Mouse (Mus musculus) neural tube, embryonic 12.5 days (tissue): ENCODE results near the gene Tspo. TPM values are rescaled to one million over a fixed set of nuclear protein-coding genes. Genes with fewer than 3 reads are reported as not detected.
A peak's percentile ranks its signal among the peaks of the same experiment; 100 is the strongest.

Experiments used
- ATAC-seq: fragments of 200-750 bp; cut with Nextera tagmentation; 2 replicates; pipeline ENCODE4 v1.8.0; 2017; ENCODE audit warnings: low read depth, mild to moderate bottlenecking, moderate TSS enrichment, moderate library complexity; ENCODE audit not compliant: low FRiP score
- H3K27ac ChIP-seq: fragments of 300-500 bp; sonication (generic); 2 replicates; pipeline ENCODE4 v1.5.1; 2016
- H3K27me3 ChIP-seq: fragments of 300-500 bp; sonication (generic); replicated peaks from 2 replicates; pipeline ENCODE4 v1.6.1; 2016; ENCODE audit warnings: mild to moderate bottlenecking
- H3K36me3 ChIP-seq: fragments of 300-500 bp; sonication (generic); 2 replicates; pipeline ENCODE4 v1.6.1; 2016; ENCODE audit warnings: mild to moderate bottlenecking
- H3K4me1 ChIP-seq: fragments of 300-500 bp; sonication (generic); 2 replicates; pipeline ENCODE4 v1.6.1; 2016
- H3K4me2 ChIP-seq: fragments of 300-500 bp; sonication (generic); replicated peaks from 2 replicates; pipeline ENCODE4 v1.6.1; 2016; ENCODE audit warnings: mild to moderate bottlenecking
- H3K4me3 ChIP-seq: fragments of 300-500 bp; sonication (generic); 2 replicates; pipeline ENCODE4 v1.5.1; 2016
- H3K9ac ChIP-seq: fragments of 300-500 bp; sonication (generic); 2 replicates; pipeline ENCODE4 v1.6.1; 2016; ENCODE audit warnings: mild to moderate bottlenecking
- H3K9me3 ChIP-seq: fragments of 300-500 bp; sonication (generic); 2 replicates; pipeline ENCODE4 v1.6.1; 2016; ENCODE audit warnings: mild to moderate bottlenecking
- WGBS: fragments of 180-500 bp; shearing (Covaris S2); methylation state at CpG from one replicate; pipeline ENCODE4 v1.1.7; 2016; 5-methylcytosine and 5-hydroxymethylcytosine counted together
- polyA plus RNA-seq: library from polyadenylated mRNA; unstranded; fragments of >200 nt; fragmentation: Nextera tagmentation; extraction: Ambion mirVana; gene quantifications from 2 replicates; pipeline ENCODE4 v1.2.1, GENCODE M21; 2016

Gene Tspo
- polyA plus RNA-seq, result 15.7 and 18.2 TPM in 2 replicates

DNA sequence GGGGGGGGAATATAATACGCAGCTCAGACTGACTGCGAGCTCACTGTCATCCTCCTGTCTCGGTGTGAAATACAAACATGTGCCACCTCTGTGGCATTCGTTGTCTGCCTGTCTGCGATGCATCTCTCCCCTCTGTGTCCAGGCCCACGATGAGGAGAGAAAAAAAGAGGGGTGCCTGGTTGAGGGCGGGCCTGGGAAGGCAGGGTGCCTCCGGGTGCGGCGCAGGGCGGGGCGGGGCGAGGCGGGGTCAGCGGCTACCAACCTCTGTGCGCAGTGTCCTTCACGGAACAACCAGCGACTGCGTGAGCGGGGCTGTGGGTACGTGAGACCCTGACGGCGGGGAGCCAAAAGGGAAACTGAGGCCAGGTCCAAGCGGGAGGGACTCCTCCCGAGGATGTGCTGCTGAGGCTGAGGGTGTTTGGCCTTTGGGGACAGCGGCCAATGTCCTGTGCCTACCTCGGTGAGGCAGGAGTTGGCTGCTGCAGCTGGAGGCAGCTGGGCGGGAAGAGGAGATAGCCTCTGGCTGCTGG is at the start of gene Tspo, which contains the start of gene Mcat:
Tspo (plus strand) TSS at position 266 of the 530 bp plus-strand sequence.
Mcat (minus strand) TSS at position 461 of the 530 bp plus-strand sequence.
- H3K4me2 ChIP-seq, result peak within 1 kb of the TSS; percentile 86
- H3K36me3 ChIP-seq, result no peaks in the 10 kb centered on the region
- no peaks in the 10 kb centered on the region for H3K9me3 ChIP-seq
- peak within 1 kb of the TSS; percentile 40 for H3K9ac ChIP-seq
- H3K27me3 ChIP-seq, result peaks cover 12% of the 10 kb centered on the region; the same call in 1 of the 2 replicates
- H3K4me1 ChIP-seq, result peaks cover 15% of the 10 kb centered on the region
- ATAC-seq, result no peak
- no peak within 1 kb of the TSS for H3K27ac ChIP-seq
- peak within 1 kb of the TSS; percentile 21 for H3K4me3 ChIP-seq
- 2% methylated on average over 28 of the region's 28 CpGs for WGBS

DNA sequence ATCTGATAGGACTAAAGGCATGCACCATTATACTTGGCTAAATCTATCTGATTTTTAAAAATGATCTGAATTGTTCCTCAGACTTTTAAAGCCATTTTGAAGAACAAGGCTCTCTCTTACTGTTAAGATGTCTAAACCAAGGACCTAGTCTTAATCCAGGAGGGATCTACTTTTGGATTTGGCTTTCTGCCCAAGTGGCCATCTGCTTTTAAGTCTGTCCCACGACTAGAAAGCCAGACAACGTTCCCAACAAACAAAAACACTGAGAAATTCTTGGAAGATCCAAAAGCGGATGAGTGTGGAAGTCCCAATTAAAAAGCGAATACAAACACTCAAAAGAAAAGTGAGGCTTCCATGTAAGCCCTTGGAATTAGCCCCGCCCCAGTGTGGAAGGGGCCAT is 48.4 kb upstream of the Tspo start:
- H3K27ac ChIP-seq, result no peak overlapping the region
- peaks cover 6% of the 10 kb centered on the region; the same call in 1 of the 2 replicates for H3K27me3 ChIP-seq
- 0 out of 2 replicates have a peak, but pooled peaks cover 5% of the 10 kb centered on the region for H3K4me1 ChIP-seq
- H3K9ac ChIP-seq, result no peak overlapping the region
- 0 out of 2 replicates have a peak, but pooled peaks cover 4% of the 10 kb centered on the region for H3K9me3 ChIP-seq
- 78% methylated on average over 5 of the region's 5 CpGs for WGBS
- H3K4me2 ChIP-seq, result no peak overlapping the region
- no peak for ATAC-seq
- no peak overlapping the region for H3K4me3 ChIP-seq
- no peaks in the 10 kb centered on the region for H3K36me3 ChIP-seq

- peaks cover 6% of the 10 kb centered on the region; the same call in 1 of the 2 replicates for H3K27me3 ChIP-seq
Observed at GRCm38 (mm10) chr15:83518215-83519048, 45.0 kb upstream of the Tspo start.

DNA sequence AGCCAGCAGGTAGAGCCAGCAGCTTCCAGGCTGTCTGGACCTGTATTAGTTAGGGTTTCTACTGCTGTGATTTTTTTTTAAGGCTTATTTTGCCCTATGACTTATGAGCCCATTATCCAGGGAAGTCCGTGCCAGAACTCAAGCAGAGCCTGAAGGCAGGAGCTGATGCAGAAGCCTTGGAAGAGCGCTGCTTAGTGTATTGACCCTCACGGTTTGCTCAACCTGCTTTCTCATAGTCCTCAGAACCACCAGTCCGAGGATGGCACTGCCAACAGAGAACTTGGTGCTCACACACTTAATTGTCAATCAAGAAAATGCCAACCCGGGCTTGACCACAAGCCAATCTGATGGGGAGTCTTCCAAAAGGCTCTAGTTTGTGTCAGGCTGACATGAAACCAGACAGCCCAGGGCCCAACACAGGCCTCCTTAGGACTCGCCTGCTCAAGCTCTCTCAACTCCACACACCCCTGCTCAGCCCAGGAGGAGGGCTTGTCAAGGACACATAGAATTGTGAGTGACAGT is 42.5 kb upstream of the Tspo start:
- Histone ChIP-seq H3K27me3 (peaks cover 17% of the 10 kb centered on the region), H3K36me3 (no peaks in the 10 kb centered on the region), H3K9ac (no peak overlapping the region), H3K27ac (no peak overlapping the region), H3K9me3 (0 out of 2 replicates have a peak, but pooled peaks cover 4% of the 10 kb centered on the region), H3K4me2 (no peak overlapping the region), H3K4me3 (no peak overlapping the region), H3K4me1 (peaks cover 11% of the 10 kb centered on the region)
- 86% methylated on average over 6 of the region's 6 CpGs for WGBS
- ATAC-seq, result no peak

More at GRCm38 (mm10) chr15:83518215-83519048, 45.0 kb upstream of the Tspo start:
- Histone ChIP-seq H3K4me3 (no peak overlapping the region), H3K9me3 (0 out of 2 replicates have a peak, but pooled peaks cover 4% of the 10 kb centered on the region), H3K9ac (no peak overlapping the region), H3K36me3 (no peaks in the 10 kb centered on the region), H3K4me2 (no peak overlapping the region; the same call in 1 of the 2 replicates), H3K4me1 (peaks cover 6% of the 10 kb centered on the region), H3K27ac (no peak overlapping the region)
- ATAC-seq, result 0 out of 2 replicates have a peak, but pooled peaks have one; percentile 33
- WGBS, result 36% methylated on average over 20 of the region's 20 CpGs

GRCm38 (mm10) chr15:83523196-83523595 is 40.2 kb upstream of the Tspo start:
- no peak for ATAC-seq
- H3K4me3 ChIP-seq, result no peak overlapping the region
- no peak overlapping the region for H3K27ac ChIP-seq
- no peak overlapping the region for H3K9ac ChIP-seq
- peaks cover 19% of the 10 kb centered on the region for H3K4me1 ChIP-seq
- H3K4me2 ChIP-seq, result no peak overlapping the region
- peaks cover 36% of the 10 kb centered on the region for H3K27me3 ChIP-seq
- no peaks in the 10 kb centered on the region for H3K9me3 ChIP-seq
- H3K36me3 ChIP-seq, result no peaks in the 10 kb centered on the region
- 30% methylated on average over 7 of the region's 7 CpGs for WGBS

DNA sequence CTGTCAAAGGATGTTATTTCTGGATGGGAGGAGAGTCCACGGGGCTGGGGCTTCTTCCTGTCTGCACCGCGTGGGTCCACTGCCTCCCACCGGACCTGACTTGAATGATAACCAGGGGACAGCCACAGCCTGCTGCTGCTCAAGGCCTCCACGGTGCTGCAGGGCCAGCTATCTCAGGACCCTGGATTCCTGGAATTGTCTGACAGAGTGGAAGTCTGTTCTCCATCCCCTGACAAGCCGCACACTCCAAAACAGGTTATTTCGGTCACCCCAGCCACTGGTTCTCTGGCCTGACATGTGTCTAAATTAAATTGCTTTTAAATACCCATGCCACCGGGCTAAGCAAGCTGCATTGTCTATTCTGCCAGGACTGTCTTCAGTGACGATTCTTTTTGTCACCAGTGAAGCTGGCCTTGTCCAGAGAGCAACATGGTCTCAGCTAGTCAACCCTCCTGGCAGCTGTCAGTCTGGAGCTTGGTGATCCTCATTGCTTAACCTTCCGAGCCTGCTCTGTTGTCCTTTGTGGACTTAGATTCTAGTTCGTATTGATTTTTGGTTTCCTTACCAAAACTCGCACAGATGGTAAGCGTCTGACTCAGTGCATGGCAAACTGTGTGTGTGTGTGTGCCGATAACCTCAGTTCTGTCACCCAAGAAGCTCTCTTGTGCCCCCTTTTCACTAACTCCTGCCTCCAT is 39.6 kb upstream of the Tspo start:
- H3K9ac ChIP-seq, result no peak overlapping the region
- H3K36me3 ChIP-seq, result no peaks in the 10 kb centered on the region
- H3K9me3 ChIP-seq, result no peaks in the 10 kb centered on the region
- ATAC-seq, result no peak
- H3K4me2 ChIP-seq, result no peak overlapping the region
- H3K27me3 ChIP-seq, result peaks cover 41% of the 10 kb centered on the region
- no peak overlapping the region for H3K4me3 ChIP-seq
- H3K4me1 ChIP-seq, result peaks cover 17% of the 10 kb centered on the region
- 62% methylated on average over 14 of the region's 14 CpGs for WGBS
- no peak overlapping the region for H3K27ac ChIP-seq

DNA sequence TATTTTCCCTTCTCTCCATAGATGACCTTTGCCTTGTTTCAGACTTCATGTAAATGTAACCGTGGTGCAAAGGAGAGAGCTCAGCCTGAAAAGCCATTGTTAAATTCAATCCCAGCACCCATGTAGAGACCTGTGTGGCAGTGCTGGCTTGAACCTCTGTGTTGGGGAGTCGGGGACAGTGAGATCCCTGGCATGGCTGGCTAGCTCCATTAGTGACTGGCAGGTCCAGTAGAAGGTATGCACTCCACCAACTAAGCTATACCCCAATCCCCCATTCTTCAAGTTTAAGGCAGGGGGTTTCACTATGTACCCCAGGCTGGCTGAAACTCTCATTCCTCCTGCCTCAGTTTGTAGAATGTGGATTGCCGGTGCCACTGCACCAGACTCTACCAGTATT is 39.1 kb upstream of the Tspo start:
- no peak overlapping the region for H3K9ac ChIP-seq
- no peaks in the 10 kb centered on the region for H3K36me3 ChIP-seq
- H3K27me3 ChIP-seq, result peaks cover 37% of the 10 kb centered on the region
- 86% methylated on average over 3 of the region's 3 CpGs for WGBS
- no peak overlapping the region for H3K27ac ChIP-seq
- peaks cover 17% of the 10 kb centered on the region for H3K4me1 ChIP-seq
- H3K4me2 ChIP-seq, result no peak overlapping the region
- no peaks in the 10 kb centered on the region for H3K9me3 ChIP-seq
- ATAC-seq, result no peak
- H3K4me3 ChIP-seq, result no peak overlapping the region

- Histone ChIP-seq H3K4me2 (peak within 1 kb of the TSS; percentile 93), H3K36me3 (no peaks in the 10 kb centered on the region), H3K4me3 (peak within 1 kb of the TSS; percentile 49), H3K9ac (peak within 1 kb of the TSS; percentile 42), H3K27ac (no peak within 1 kb of the TSS), H3K27me3 (peaks cover 35% of the 10 kb centered on the region), H3K4me1 (peaks cover 17% of the 10 kb centered on the region), H3K9me3 (no peaks in the 10 kb centered on the region)
- under 1% methylated on average over 43 of the region's 45 CpGs for WGBS
- ATAC-seq, result peak; percentile 56; the same call in 1 of the 2 replicates
Observed at GRCm38 (mm10) chr15:83526424-83527091, 36.8 kb upstream of the Tspo start, which contains the start of gene Bik. Gene Bik (plus strand): TSS chr15:83526862.

- WGBS, result under 1% methylated on average over 26 of the region's 26 CpGs
- Histone ChIP-seq H3K4me1 (peaks cover 17% of the 10 kb centered on the region), H3K27ac (no peak overlapping the region), H3K4me2 (peak overlapping the region; percentile 93), H3K9me3 (no peaks in the 10 kb centered on the region), H3K27me3 (peaks cover 35% of the 10 kb centered on the region), H3K4me3 (peak overlapping the region; percentile 49), H3K9ac (peak overlapping the region; percentile 42), H3K36me3 (no peaks in the 10 kb centered on the region)
- peak; percentile 17; the same call in 1 of the 2 replicates for ATAC-seq
Observed at GRCm38 (mm10) chr15:83527092-83527437, 36.3 kb upstream of the Tspo start.

DNA sequence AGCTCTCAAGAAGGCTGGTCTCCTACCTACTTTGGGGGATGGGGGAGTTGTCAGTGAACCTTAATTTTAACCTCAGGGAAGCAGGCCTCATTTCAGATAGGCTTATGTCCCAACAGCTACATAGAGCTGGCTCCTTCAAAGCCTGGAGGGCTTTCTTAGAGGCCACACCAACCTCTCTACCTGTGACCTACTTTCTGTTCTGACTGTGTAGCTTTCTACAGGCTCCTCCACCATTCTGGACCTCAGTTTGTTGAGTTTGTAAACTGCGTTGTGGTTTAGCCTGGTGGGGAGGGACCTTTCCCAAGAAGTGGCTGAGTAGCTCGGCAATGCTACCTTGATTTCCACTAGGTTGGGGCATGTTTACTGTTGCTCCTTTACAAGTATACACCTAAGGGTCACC is 35.6 kb upstream of the Tspo start:
- H3K27ac ChIP-seq, result no peak overlapping the region
- 77% methylated on average over 2 of the region's 2 CpGs for WGBS
- H3K9ac ChIP-seq, result no peak overlapping the region
- no peak for ATAC-seq
- H3K9me3 ChIP-seq, result no peaks in the 10 kb centered on the region
- H3K4me1 ChIP-seq, result peaks cover 17% of the 10 kb centered on the region
- peaks cover 35% of the 10 kb centered on the region for H3K27me3 ChIP-seq
- H3K4me3 ChIP-seq, result no peak overlapping the region
- no peak overlapping the region for H3K4me2 ChIP-seq
- H3K36me3 ChIP-seq, result no peaks in the 10 kb centered on the region

GRCm38 (mm10) chr15:83528892-83529291 is 34.5 kb upstream of the Tspo start:
- H3K4me1 ChIP-seq, result peaks cover 8% of the 10 kb centered on the region

More at GRCm38 (mm10) chr15:83528892-83529291, 34.5 kb upstream of the Tspo start:
- H3K27me3 ChIP-seq, result peaks cover 35% of the 10 kb centered on the region
- no peak overlapping the region for H3K4me2 ChIP-seq
- H3K4me3 ChIP-seq, result no peak overlapping the region
- H3K9ac ChIP-seq, result no peak overlapping the region
- 74% methylated on average over 4 of the region's 4 CpGs for WGBS
- no peaks in the 10 kb centered on the region for H3K36me3 ChIP-seq
- no peak for ATAC-seq
- H3K27ac ChIP-seq, result no peak overlapping the region
- no peaks in the 10 kb centered on the region for H3K9me3 ChIP-seq
